Mouse (Mus musculus): ENCODE data around the gene Dusp16. TPM values are rescaled to one million over a fixed set of nuclear protein-coding genes. Genes with fewer than 3 reads are reported as not detected.

Gene Dusp16
- polyA plus RNA-seq, 1 experiment: 6.5 TPM

DNA sequence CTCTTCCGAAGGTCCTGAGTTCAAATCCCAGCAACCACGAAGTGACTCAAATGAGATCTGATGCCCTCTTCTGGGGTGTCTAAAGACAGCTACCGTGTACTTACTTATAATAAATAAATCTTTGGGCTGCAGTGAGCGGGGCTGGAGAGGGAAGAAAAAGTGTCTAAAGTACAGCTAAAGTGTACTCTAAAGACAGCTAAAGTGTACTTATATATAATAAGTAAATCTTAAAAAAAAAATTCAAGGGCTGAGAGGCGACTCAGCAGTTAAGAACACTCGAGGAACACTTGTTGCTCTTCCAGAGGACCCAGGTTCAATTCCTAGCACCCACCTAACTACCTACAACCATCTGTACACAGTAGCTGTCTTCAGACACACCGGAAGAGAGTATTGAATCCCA is 46.5 kb downstream of the Dusp16 start:
- TF ChIP-seq CTCF (IDR thresholded peaks at IDR 0.05; ENCODE audit: extremely low read depth, insufficient read depth, insufficient read length, insufficient replicate concordance): no peak
- no peak for TF ChIP-seq POLR2A (IDR thresholded peaks at IDR 0.05; ENCODE audit: low read depth, low read length)
- 86% methylated on average over 7 of the region's 7 CpGs for WGBS
- no peaks in the 10 kb centered on the region for H3K4me1 ChIP-seq (ENCODE audit: control insufficient read depth, insufficient read depth, insufficient read length)

DNA sequence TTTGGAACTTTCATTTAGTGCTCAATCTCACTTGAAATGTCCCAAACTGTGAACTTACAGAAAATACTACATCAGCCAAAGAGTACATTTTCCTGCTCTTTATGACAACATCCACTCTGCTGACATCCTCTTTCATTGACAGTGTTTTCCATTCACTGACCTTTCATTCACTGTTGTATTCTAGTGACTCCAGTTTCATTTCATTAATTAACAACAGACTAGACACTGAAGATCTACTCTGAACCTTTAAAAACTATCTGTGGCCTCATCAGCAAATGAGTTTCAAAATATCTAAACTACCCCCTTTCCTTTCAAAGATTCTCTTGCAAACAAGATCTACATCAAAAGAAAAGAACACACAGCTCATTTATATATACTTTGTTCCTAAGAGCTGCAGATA is 48.9 kb downstream of the Dusp16 start:
- H3K36me3 ChIP-seq (ENCODE audit: control insufficient read depth, insufficient read depth, low read length): peaks cover 2% of the 10 kb centered on the region; the same call in 1 of the 2 replicates
- H3K4me3 ChIP-seq (ENCODE audit: extremely low read depth, insufficient read depth, insufficient read length): no peak overlapping the region
- no peak overlapping the region for H3K27ac ChIP-seq (ENCODE audit: insufficient read depth, low read length)
- DNase-seq (ENCODE audit: low read depth in 1 of 2, low spot score in 2 of 2): no peak
- TF ChIP-seq POLR2A (IDR thresholded peaks at IDR 0.05; ENCODE audit: low read depth, low read length): no peak
- no peak for TF ChIP-seq CTCF (IDR thresholded peaks at IDR 0.05; ENCODE audit: extremely low read depth, insufficient read depth, insufficient read length, insufficient replicate concordance)
- no peaks in the 10 kb centered on the region for H3K27me3 ChIP-seq (ENCODE audit: control insufficient read depth, insufficient read depth, low read length)
- no peaks in the 10 kb centered on the region for H3K4me1 ChIP-seq (ENCODE audit: control insufficient read depth, insufficient read depth, insufficient read length)

More for the DNA sequence above, 46.5 kb downstream of the Dusp16 start:
- Histone ChIP-seq H3K4me3 (ENCODE audit: extremely low read depth, insufficient read depth, insufficient read length) (no peak overlapping the region), H3K27ac (ENCODE audit: insufficient read depth, low read length) (no peak overlapping the region), H3K36me3 (ENCODE audit: control insufficient read depth, insufficient read depth, low read length) (no peaks in the 10 kb centered on the region; the same call in 1 of the 2 replicates), H3K27me3 (ENCODE audit: control insufficient read depth, insufficient read depth, low read length) (no peaks in the 10 kb centered on the region)
- DNase-seq (ENCODE audit: low read depth in 1 of 2, low spot score in 2 of 2): no peak

DNA sequence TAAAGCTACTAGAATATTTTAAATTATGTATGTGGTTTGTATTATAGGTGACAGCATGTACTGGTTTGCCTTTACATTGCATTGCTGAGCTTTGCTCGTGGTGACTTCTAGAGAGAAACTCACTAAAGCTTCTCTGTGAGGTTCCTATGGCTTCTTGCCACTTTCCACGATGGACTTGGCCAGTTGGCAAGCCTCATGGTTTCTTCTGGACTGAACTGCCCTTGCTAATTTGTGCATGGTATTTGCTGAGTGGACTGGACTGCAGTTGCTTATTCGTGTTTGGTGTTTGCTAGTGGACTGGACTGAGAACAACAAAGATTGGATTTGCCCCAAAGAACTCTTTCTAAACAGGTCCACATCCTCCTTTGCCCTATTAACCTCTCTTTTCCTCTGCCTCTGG is 55.6 kb downstream of the Dusp16 start:
- WGBS: 89% methylated on average over 3 of the region's 3 CpGs
- Histone ChIP-seq H3K27ac (ENCODE audit: insufficient read depth, low read length) (no peak overlapping the region), H3K36me3 (ENCODE audit: control insufficient read depth, insufficient read depth, low read length) (peaks cover 6% of the 10 kb centered on the region), H3K4me3 (ENCODE audit: extremely low read depth, insufficient read depth, insufficient read length) (no peak overlapping the region), H3K27me3 (ENCODE audit: control insufficient read depth, insufficient read depth, low read length) (no peaks in the 10 kb centered on the region), H3K4me1 (ENCODE audit: control insufficient read depth, insufficient read depth, insufficient read length) (no peaks in the 10 kb centered on the region)
- TF ChIP-seq CTCF (IDR thresholded peaks at IDR 0.05; ENCODE audit: extremely low read depth, insufficient read depth, insufficient read length, insufficient replicate concordance) (no peak), POLR2A (IDR thresholded peaks at IDR 0.05; ENCODE audit: low read depth, low read length) (no peak)
- DNase-seq (ENCODE audit: low read depth in 1 of 2, low spot score in 2 of 2): no peak

DNA sequence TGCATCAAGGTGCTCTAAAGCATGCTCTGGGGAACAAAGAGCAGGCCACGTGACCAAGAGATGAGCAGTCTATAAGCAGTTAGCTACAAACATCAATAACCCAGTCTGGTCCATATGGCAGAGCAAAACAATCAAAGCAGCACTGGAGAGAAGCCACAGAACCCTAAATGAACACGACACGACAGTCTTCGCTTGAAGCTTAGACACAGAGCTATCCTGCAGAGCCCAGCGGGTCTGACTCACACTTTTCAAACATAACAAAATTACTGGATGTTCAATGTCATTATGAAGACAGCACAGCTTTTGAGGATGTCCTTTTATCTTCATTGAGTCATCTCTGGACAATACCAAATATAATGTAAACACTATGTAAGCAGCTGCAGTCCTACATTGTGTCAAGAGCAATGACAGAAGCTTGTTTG is 58.6 kb downstream of the Dusp16 start:
- Histone ChIP-seq H3K4me1 (ENCODE audit: control insufficient read depth, insufficient read depth, insufficient read length) (no peaks in the 10 kb centered on the region), H3K27ac (ENCODE audit: insufficient read depth, low read length) (no peak overlapping the region), H3K27me3 (ENCODE audit: control insufficient read depth, insufficient read depth, low read length) (no peaks in the 10 kb centered on the region), H3K4me3 (ENCODE audit: extremely low read depth, insufficient read depth, insufficient read length) (no peak overlapping the region), H3K36me3 (ENCODE audit: control insufficient read depth, insufficient read depth, low read length) (peaks cover 4% of the 10 kb centered on the region)
- TF ChIP-seq POLR2A (IDR thresholded peaks at IDR 0.05; ENCODE audit: low read depth, low read length): no peak
- TF ChIP-seq CTCF (IDR thresholded peaks at IDR 0.05; ENCODE audit: extremely low read depth, insufficient read depth, insufficient read length, insufficient replicate concordance): no peak
- DNase-seq (ENCODE audit: low read depth in 1 of 2, low spot score in 2 of 2): no peak
- 94% methylated on average over 5 of the region's 5 CpGs for WGBS

DNA sequence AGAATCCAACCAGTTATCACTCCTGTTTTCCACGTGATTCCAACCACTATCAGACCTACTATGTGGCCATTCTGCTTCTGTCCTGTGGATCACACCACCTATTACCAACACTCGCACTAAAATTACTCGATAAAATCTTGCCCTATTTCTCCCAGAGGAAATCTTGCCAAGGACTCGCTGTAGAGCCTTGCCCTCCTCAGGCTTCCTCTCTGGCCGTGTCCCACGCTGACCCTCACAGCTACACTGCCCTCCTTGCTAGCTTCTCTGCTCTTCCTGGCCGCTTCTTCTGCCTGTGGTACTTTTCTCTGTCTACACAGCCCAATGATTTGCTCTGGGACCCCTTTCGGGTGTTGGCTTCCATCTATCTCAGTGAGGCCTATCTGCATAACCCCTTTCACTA is 59.6 kb downstream of the Dusp16 start:
- WGBS: 91% methylated on average over 8 of the region's 8 CpGs
- TF ChIP-seq POLR2A (IDR thresholded peaks at IDR 0.05; ENCODE audit: low read depth, low read length) (no peak), CTCF (IDR thresholded peaks at IDR 0.05; ENCODE audit: extremely low read depth, insufficient read depth, insufficient read length, insufficient replicate concordance) (no peak)
- Histone ChIP-seq H3K27ac (ENCODE audit: insufficient read depth, low read length) (no peak overlapping the region), H3K4me1 (ENCODE audit: control insufficient read depth, insufficient read depth, insufficient read length) (no peaks in the 10 kb centered on the region), H3K4me3 (ENCODE audit: extremely low read depth, insufficient read depth, insufficient read length) (no peak overlapping the region), H3K36me3 (ENCODE audit: control insufficient read depth, insufficient read depth, low read length) (peaks cover 2% of the 10 kb centered on the region), H3K27me3 (ENCODE audit: control insufficient read depth, insufficient read depth, low read length) (no peaks in the 10 kb centered on the region)
- no peak for DNase-seq (ENCODE audit: low read depth in 1 of 2, low spot score in 2 of 2)

DNA sequence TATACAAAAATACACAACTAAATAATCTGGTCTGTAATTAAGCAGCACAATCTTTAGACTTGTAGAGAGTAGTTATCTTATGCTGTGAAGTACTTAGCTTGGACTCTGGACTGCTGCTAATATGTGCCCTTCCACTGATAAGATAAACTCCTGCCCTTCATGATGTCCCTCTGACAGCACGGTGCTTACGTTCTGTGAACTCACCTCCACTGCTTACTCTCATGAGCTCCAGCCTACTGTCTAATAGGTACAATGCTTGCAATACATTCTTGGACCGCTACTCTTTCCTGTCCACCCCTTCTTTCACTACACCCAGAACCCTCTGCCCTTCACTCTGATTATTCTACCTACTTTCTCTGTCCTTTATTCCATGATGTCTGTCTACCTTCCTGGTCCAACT is 61.4 kb downstream of the Dusp16 start:
- DNase-seq (ENCODE audit: low read depth in 1 of 2, low spot score in 2 of 2): no peak
- Histone ChIP-seq H3K4me1 (ENCODE audit: control insufficient read depth, insufficient read depth, insufficient read length) (no peaks in the 10 kb centered on the region), H3K4me3 (ENCODE audit: extremely low read depth, insufficient read depth, insufficient read length) (no peak overlapping the region), H3K36me3 (ENCODE audit: control insufficient read depth, insufficient read depth, low read length) (no peaks in the 10 kb centered on the region), H3K27me3 (ENCODE audit: control insufficient read depth, insufficient read depth, low read length) (no peaks in the 10 kb centered on the region), H3K27ac (ENCODE audit: insufficient read depth, low read length) (no peak overlapping the region)
- TF ChIP-seq CTCF (IDR thresholded peaks at IDR 0.05; ENCODE audit: extremely low read depth, insufficient read depth, insufficient read length, insufficient replicate concordance) (no peak), POLR2A (IDR thresholded peaks at IDR 0.05; ENCODE audit: low read depth, low read length) (no peak)
- WGBS: 83% methylated on average over 3 of the region's 3 CpGs

DNA sequence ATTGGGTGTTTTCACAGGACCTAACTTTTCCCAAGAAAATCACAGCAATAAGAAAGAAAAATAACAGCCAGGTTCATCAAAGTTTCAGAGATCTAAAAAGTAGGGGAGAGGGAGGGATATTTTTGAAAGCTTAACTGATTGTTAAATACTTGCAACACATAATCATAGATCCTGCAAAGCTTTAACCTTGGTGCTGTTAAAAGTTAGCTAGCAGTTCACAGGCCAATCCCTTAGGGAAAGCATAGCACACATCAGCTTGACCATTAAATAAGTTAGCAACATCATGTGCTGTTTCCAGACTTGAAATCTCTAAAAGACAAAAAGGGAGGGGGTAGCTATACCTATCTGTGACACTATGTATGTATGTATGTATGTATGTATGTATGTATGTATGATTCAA is 67.0 kb downstream of the Dusp16 start:
- DNase-seq (ENCODE audit: low read depth in 1 of 2, low spot score in 2 of 2): no peak

More for the DNA sequence above, 67.0 kb downstream of the Dusp16 start:
- Histone ChIP-seq H3K27ac (ENCODE audit: insufficient read depth, low read length) (no peak overlapping the region), H3K36me3 (ENCODE audit: control insufficient read depth, insufficient read depth, low read length) (peaks cover 11% of the 10 kb centered on the region), H3K4me1 (ENCODE audit: control insufficient read depth, insufficient read depth, insufficient read length) (no peaks in the 10 kb centered on the region), H3K27me3 (ENCODE audit: control insufficient read depth, insufficient read depth, low read length) (no peaks in the 10 kb centered on the region), H3K4me3 (ENCODE audit: extremely low read depth, insufficient read depth, insufficient read length) (no peak overlapping the region)
- no peak for TF ChIP-seq POLR2A (IDR thresholded peaks at IDR 0.05; ENCODE audit: low read depth, low read length)
- TF ChIP-seq CTCF (IDR thresholded peaks at IDR 0.05; ENCODE audit: extremely low read depth, insufficient read depth, insufficient read length, insufficient replicate concordance): no peak

Data from spleen, adult 2 months (tissue).